Mouse (Mus musculus): ENCODE measurements around the gene Nkx2-2.
A peak's percentile ranks its signal among the peaks of the same experiment; 100 is the strongest.
"Not testable (repeated sequence)": the region's sequence is repeated elsewhere in the genome, so short reads cannot be mapped to it uniquely, and the experiment has no call there.

Nkx2-2 gene

DNA sequence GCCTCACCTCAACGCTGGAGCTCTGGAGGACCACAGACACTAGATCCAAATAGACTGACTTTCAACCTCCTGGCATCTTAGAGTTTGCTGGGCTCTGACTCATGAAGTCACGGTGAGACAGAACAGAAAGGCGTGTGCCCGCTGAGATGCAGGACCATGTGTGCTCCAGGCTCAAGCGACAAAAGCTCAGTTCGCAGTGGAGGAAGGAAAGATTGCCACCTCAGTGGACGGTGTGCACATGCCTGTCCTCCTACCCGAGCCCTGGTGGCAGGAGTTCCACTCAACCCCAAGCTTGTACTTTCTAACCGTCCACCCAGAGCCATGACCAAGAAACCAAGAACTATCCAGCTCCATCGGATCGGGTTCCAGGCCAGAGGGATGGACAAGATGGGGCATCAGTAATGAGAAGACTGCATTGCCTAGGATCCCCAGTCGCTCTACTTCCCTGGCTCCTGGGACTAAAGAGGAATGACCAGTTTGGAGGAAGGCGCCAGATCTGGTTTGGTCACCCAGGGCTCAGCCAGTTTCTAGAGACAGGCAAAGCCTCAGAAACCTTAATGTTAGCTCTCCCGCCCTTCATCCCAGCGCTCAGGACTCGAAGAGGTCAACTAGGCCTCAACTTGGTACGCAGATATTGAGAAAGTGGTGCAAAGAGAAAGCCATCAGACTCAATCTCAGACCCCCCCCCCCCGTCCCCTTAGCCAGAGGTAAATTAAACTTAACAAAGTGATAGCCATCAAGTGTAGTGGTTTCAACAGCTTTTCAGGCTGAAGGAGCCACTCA is 11.9 kb downstream of the Nkx2-2 start:
- DNase-seq (ENCODE audit: low read depth, low spot score) = no peak

DNA sequence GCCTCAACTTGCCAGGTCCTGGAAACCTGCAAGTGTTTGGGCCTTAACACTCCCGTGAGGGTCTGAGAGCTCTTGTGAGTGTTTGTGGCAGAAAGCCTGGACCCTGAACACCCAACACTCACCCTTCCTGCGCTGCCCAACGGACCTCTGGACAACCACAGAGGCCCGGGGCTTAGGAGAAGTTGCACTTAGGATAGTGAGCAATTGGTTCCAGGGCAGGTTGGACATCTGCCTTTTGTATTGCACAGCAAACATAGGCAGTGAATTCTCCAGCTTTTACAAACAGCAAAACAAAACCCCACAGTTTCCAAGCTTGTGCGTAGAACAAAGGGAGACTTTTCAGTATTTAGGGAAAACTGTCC is 12.8 kb downstream of the Nkx2-2 start:
- no peak for DNase-seq (ENCODE audit: low read depth, low spot score)

DNA sequence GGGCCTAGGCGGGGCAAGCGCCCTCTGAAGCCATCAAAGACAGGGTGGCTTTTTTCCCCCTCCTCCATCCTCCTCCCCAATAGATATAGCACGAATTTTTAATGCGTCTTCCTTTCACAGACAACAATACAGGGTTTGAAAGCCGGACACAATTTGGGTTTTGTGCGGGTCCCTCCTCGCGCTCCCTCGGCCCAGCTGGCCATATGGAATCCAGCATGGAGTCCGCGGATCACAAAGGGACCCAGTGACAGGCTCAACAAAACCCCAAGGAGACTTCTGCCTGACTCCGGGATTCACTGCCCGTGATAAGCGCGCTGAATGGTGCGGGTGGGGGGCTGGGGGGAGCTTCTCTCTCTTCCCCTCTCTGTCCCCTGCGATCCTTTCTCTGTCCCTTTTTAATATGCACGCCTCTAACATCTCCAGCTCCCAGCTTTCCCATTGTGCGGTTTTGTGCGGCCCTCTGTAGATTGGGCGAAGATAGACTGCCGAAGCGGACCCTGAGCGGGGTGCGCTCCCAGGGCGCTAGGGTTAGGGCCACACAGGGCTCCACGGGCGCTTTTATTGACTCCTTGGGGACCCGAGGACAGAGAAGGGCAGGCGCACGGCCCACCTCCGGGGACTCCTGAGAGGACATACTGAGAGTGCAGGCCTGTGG is 13.3 kb downstream of the Nkx2-2 start:
- no peak for DNase-seq (ENCODE audit: low read depth, low spot score)

DNA sequence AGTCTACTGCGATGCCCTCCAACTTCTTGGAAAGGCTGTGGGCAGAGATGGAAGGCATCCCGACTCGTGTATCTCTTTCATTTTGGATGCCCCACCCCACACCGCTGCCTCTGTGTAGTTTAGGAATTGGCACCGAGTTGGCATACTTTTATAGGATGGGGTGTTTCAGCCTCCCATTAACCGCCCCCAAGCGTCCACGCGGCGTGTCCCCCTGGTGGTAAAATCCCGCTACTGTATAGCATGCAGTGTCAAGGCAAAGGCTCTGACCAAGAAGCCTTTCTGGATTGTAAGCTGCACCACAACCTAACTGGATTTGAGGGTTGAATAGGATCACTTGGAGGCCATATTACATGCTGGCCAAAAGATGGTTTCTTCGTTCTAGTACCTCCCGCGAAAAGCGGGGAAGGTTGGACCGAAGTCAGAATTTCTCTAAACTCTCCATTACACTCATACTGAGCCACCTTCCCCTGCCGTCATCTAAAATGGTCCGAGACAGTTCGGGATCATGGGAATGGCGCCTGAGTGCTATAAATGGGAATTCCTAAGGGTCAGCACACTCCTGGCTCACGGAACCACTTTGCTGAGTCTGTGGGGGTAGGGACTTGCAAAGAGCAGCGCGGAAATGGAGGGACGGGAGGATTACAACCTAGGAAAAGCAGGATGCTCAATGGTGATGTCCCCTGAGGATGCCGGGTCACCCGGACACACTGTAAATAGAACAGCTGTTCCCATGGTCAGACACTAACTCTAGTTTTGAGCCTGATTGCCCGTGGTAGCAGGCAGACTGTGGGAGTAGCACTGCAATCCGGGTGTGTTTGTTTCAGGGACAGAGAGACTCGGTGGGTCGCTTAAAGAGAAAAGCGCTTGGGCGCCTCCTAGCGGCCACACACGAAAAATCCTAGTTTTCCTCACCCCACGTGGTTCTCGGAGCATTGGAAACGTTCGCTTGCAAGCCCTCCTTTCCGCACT is 15.7 kb downstream of the Nkx2-2 start:
- peak; percentile 12 for DNase-seq (ENCODE audit: low read depth, low spot score)

DNA sequence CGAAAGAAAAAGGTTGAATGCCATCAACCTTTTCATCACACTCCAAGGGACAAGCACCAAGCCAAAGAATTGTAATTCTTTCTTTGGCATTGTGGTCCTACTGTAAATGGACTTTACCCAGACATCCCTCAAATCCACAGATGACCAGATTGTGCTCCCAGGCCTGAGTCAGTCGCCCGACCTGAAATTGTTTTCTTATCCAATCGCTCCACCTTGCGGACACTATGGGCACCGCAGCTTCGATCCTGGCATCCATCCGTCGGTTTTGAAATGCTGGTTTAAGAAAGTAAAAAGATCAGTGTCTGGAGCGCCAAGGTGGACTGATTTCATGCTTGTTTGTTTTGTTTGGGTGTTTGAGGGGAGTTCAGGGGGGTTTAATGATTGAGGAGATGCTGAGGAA is 16.4 kb downstream of the Nkx2-2 start:
- peak; percentile 40 for DNase-seq (ENCODE audit: low read depth, low spot score)

DNA sequence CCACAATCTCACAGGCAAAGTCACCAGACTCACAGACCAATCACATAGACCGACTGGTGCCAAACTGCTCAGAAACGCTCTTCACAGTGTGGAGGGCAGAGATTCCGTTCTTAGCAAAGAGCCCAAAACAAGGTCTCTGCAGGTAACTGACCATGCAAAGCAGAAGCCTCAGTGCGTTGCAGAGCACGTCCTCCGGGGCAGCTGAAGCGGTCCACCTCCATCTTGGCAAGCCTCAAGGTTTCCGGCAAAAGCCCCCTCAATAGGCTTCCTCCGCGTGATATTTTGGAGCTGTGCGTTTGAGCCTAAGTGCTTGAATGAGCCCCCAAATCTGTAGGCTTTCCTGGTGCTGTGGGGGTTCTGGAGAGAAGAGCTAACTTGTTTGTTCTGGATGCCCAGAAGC is 18.7 kb downstream of the Nkx2-2 start:
- DNase-seq (ENCODE audit: low read depth, low spot score) = no peak

DNA sequence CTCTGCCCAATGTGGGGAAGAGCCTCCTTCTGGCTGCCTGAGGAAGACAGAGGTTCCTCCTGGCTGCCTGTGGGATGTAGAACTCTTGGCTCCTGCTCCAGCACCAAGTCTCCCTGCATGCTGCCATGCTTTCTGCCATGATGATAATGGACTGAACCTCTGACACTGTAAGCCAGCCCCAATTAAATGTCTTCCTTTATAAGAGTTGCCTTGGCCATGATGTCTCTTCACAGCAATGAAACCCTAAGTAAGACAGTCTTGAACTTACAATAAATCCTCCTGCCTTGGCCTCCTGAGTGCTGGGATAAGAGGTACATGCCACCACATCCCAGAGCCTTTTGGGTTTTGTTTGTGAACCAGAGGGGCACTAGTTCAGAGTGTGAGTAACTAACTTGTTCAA is 20.3 kb downstream of the Nkx2-2 start:
- no peak for DNase-seq (ENCODE audit: low read depth, low spot score)

DNA sequence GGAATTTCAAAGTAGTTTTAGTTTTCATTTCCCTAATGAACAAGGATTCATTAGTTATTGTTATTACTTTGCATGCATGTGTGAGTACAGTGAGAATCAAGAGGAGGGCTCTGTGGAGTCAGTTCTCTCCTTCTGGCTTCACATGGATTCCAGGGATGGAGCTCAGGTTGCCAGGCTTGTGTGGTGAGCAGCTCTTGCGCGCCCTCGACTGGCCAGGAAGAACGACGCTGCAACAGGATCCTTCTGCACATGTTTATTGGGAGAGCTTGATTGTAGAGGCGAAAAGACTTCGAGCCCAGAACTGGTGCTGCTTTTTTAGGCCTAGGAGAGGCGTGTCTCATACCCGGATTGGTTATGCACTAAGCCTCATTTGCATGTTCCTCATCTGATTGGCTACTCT is 23.5 kb downstream of the Nkx2-2 start:
- DNase-seq (ENCODE audit: low read depth, low spot score) = not testable (repeated sequence)

DNA sequence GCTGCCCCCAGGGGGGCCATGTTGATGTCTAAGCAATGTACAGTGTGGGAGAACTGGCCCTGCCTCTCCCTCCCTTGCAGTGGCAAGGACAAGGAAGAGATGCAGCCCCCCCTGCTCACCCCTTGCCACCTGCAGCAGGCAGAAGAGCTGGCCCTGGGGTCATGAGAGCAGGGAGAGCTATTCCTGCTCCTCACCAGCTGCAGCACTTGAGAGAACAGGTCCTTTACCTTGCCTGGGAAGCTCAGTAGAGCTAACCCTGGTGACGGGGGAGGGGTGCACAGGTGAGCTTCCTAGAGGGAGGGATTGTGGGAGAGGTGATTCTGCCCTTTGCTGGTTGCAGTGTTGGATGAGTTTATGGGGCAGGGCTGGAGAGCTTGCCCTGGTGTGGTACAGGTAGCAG is 28.2 kb downstream of the Nkx2-2 start:
- DNase-seq (ENCODE audit: low read depth, low spot score) = no peak

DNA sequence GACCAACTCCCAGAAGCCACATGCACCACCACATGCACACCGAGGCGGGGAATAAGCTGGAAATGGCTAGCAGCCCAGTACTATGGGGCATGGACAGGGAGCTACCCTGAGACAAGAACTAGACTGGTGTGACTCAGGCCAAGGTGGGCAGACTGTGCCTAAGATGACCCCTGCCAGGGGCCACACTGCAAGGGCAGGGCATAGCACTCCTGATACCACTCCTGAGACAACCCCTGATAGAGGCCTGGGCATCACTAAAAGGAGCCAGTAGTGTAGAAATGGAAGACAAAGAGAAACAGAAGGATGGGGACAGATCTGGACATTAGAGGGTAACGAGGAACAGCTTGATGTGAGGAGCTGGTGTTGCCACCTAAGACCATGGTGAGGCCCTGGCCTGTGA is 28.7 kb downstream of the Nkx2-2 start:
- no peak for DNase-seq (ENCODE audit: low read depth, low spot score)

DNA sequence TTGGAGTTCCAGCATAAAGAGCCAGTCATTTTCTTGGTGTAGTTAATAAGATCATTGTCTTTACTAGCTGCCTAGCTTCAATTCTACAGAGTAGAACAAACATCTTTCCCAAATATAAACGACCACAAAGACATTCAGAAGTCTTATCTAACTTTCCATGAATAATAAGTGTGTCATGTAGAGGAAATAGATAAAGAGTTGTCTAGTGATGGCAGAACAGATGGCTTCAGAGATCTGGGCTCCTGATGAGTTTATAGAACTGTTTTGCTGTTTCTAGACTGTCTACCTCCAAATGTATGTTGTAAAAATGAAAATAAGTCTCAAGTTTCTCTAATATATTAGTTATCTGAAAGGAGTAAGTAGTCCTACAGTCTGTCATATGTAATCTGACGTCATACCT is 41.5 kb downstream of the Nkx2-2 start:
- DNase-seq (ENCODE audit: low read depth, low spot score) = no peak

All from skeletal muscle tissue, adult 2 months (tissue).